9 mouse cellular contexts compared by ENCODE assay signal in the genomic region with DNA sequence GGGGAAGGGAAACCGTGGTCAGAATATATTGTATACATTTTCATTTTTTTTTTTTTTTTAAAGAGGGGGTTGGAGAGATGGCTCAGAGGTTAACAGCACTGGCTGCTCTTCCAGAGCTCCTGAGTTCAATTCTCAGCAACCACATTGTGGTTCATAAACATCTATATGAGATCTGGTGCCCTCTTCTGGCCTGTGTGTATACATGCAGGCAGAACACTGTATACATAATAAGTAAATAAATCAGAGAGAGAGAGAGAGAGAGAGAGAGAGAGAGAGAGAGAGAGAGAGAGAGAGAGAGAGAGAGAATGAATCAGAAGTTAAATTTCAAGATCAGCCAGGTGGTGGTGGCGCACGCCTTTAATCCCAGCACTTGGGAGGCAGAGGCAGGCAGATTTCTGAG. TPM values are rescaled to one million over a fixed set of nuclear protein-coding genes. Genes with fewer than 3 reads are reported as not detected.
DNase-seq lines count a peak whose midpoint lies in the region; ATAC-seq and TF ChIP-seq lines count a peak whose summit lies in the region.
"Not testable (repeated sequence)": the region's sequence is repeated elsewhere in the genome, so short reads cannot be mapped to it uniquely, and the experiment has no call there.
"Had no signal": no experiment of that assay in that cellular context is flagged by ENCODE, and none has a peak within 500 bp of the region (broad histone marks: within the 10 kb centered on the region; RNA-seq: fewer than 3 reads in every experiment).

No protein-coding gene starts in this region.

- H3K27ac ChIP-seq in MEL (ENCODE audit: control insufficient read depth, low read depth, low read length); embryonic facial prominence, embryonic 11.5 days (replicated peaks; ENCODE audit: low read depth, low read length); hindbrain, embryonic 10.5 days; limb, embryonic 11.5 days (replicated peaks; ENCODE audit: low read depth, low read length); thymus, adult 2 months (ENCODE audit: control insufficient read depth, insufficient read depth, low read length): not testable (repeated sequence)

- not testable (repeated sequence) for TF ChIP-seq POLR2A in MEL (IDR thresholded peaks at IDR 0.05; ENCODE audit: control insufficient read depth in 1 of 2, insufficient read depth in 1 of 2, low read depth in 1 of 2, low read length in 2 of 2, poor library complexity in 1 of 2); thymus, adult 2 months (IDR thresholded peaks at IDR 0.05; ENCODE audit: control insufficient read depth, extremely low read depth, insufficient read depth, low read length, poor library complexity)

- DNase-seq in 3134 (ENCODE audit: extremely low read depth, insufficient read length, low spot score) = peak; percentile 56
- peak; percentile 80 for DNase-seq in MEL (ENCODE audit: low read depth, low spot score)
- DNase-seq in c-Kit-negative CD71-positive TER-119-positive erythroid progenitor cells, embryonic 14.5 days (ENCODE audit: low read depth, low spot score) = peak; percentile 31
- peak; percentile 77 for DNase-seq in embryonic facial prominence, embryonic 11.5 days (ENCODE audit: low spot score)
- DNase-seq in hindbrain, embryonic 10.5 days (ENCODE audit: low spot score) = peak; percentile 41
- peak; percentile 63 for DNase-seq in limb, embryonic 11.5 days (ENCODE audit: low spot score)
- DNase-seq in mesoderm, embryonic 11.5 days (ENCODE audit: low read depth, low spot score) = peak; percentile 72
- DNase-seq in thymus, adult 2 months = peak; percentile 47

- not testable (repeated sequence) for H3K79me2 ChIP-seq in MEL (ENCODE audit: control insufficient read depth, insufficient read depth, low read length, poor library complexity)

- not testable (repeated sequence) for H3K4me2 ChIP-seq in embryonic facial prominence, embryonic 11.5 days (ENCODE audit: low read depth, low read length); limb, embryonic 11.5 days (ENCODE audit: low read depth, severe bottlenecking)

- not testable (repeated sequence) for H3K4me3 ChIP-seq in MEL (ENCODE audit: control insufficient read depth in 1 of 2, insufficient read depth in 1 of 2, low read depth in 2 of 2, low read length in 2 of 2); embryonic facial prominence, embryonic 11.5 days (ENCODE audit: low read depth, low read length); hindbrain, embryonic 10.5 days; limb, embryonic 11.5 days (ENCODE audit: low read depth, low read length); thymus, adult 2 months (ENCODE audit: control insufficient read depth, insufficient read depth, low read length)

- not testable (repeated sequence) for ATAC-seq in embryonic facial prominence, embryonic 11.5 days (replicated peaks; ENCODE audit: insufficient number of reproducible peaks, low FRiP score, low TSS enrichment, low read depth); limb, embryonic 11.5 days (ENCODE audit: insufficient number of reproducible peaks, low FRiP score, low TSS enrichment, low read depth)

- H3K27me3 ChIP-seq in MEL (ENCODE audit: control insufficient read depth in 1 of 2, insufficient read depth in 2 of 2, low read length in 2 of 2); thymus, adult 2 months (ENCODE audit: control insufficient read depth, insufficient read depth, low read length): not testable (repeated sequence)
- peaks cover 18% of the 10 kb centered on the region for H3K27me3 ChIP-seq in embryonic facial prominence, embryonic 11.5 days (ENCODE audit: control insufficient read depth, insufficient read depth, low read length)
- H3K27me3 ChIP-seq in hindbrain, embryonic 10.5 days (ENCODE audit: insufficient read depth, poor library complexity, severe bottlenecking) = peaks cover 44% of the 10 kb centered on the region
- peaks cover 26% of the 10 kb centered on the region for H3K27me3 ChIP-seq in limb, embryonic 11.5 days (ENCODE audit: control insufficient read depth, insufficient read depth, low read length)

- not testable (repeated sequence) for TF ChIP-seq EP300 in MEL (IDR thresholded peaks at IDR 0.05; ENCODE audit: low read depth in 1 of 2, low read length in 2 of 2)

- not testable (repeated sequence) for H3K9ac ChIP-seq in MEL (ENCODE audit: control insufficient read depth, low read depth, low read length, poor library complexity, severe bottlenecking); embryonic facial prominence, embryonic 11.5 days (replicated peaks; ENCODE audit: low read length); limb, embryonic 11.5 days (ENCODE audit: low read length)

- H3K36me3 ChIP-seq in MEL (ENCODE audit: control insufficient read depth in 1 of 2, insufficient read depth in 2 of 2, low read length in 2 of 2); embryonic facial prominence, embryonic 11.5 days (replicated peaks; ENCODE audit: control insufficient read depth, insufficient read depth, low read depth, low read length); hindbrain, embryonic 10.5 days; limb, embryonic 11.5 days (ENCODE audit: control insufficient read depth, insufficient read depth, low read length); thymus, adult 2 months (ENCODE audit: control insufficient read depth, insufficient read depth, low read length): not testable (repeated sequence)

- H3K9me3 ChIP-seq in MEL (replicated peaks; ENCODE audit: insufficient read depth, low read length); embryonic facial prominence, embryonic 11.5 days (replicated peaks; ENCODE audit: control insufficient read depth, low read length); hindbrain, embryonic 10.5 days; limb, embryonic 11.5 days (ENCODE audit: control insufficient read depth, low read length): not testable (repeated sequence)

- WGBS in embryonic facial prominence, embryonic 11.5 days = 39% methylated on average over 3 of the region's 3 CpGs
- 35% methylated on average over 3 of the region's 3 CpGs for WGBS in hindbrain, embryonic 10.5 days
- 35% methylated on average over 3 of the region's 3 CpGs for WGBS in limb, embryonic 11.5 days
- WGBS in thymus, adult 2 months = 16% methylated on average over 3 of the region's 3 CpGs

- H3K4me1 ChIP-seq in MEL (ENCODE audit: control insufficient read depth in 1 of 2, insufficient read depth in 2 of 2, low read length in 2 of 2); embryonic facial prominence, embryonic 11.5 days (ENCODE audit: control insufficient read depth, insufficient read depth, low read length); thymus, adult 2 months (replicated peaks; ENCODE audit: control insufficient read depth, insufficient read depth, low read length): not testable (repeated sequence)
- H3K4me1 ChIP-seq in hindbrain, embryonic 10.5 days (replicated peaks) = peaks cover 48% of the 10 kb centered on the region
- H3K4me1 ChIP-seq in limb, embryonic 11.5 days (ENCODE audit: control insufficient read depth, insufficient read depth, low read length) = peaks cover 21% of the 10 kb centered on the region

- peak; percentile 26 to 68 (median 31); a peak in 4 of 6 replicates for TF ChIP-seq CTCF in MEL (IDR thresholded peaks at IDR 0.05 in 2 of 3, conservative IDR thresholded peaks at IDR 0.05 in 1 of 3; ENCODE audit: control insufficient read depth in 1 of 3, insufficient read depth in 1 of 3, low read depth in 2 of 3, low read length in 3 of 3, poor library complexity in 1 of 3, severe bottlenecking in 1 of 3)
- not testable (repeated sequence) for TF ChIP-seq CTCF in thymus, adult 2 months (IDR thresholded peaks at IDR 0.05; ENCODE audit: borderline replicate concordance, control insufficient read depth, extremely low read depth, insufficient read depth, low read length, poor library complexity)

- peak; percentile 65 for TF ChIP-seq RAD21 in MEL (IDR thresholded peaks at IDR 0.05; ENCODE audit: low read depth, low read length)

RNA-seq across cellular contexts. Expression of gene 1700003E16Rik, which starts 3.3 kb away (rescaled TPM):
- 0.15 and 0.23 TPM in 2 replicates for total RNA-seq in MEL (2012; rRNA removed)
- polyA plus RNA-seq in MEL (2012; ENCODE audit: insufficient read depth in 1 of 2, insufficient read length in 2 of 2, low read depth in 1 of 2, low replicate concordance in 2 of 2, missing spikeins in 1 of 2) = under 1 TPM in 1 of 2 experiments, not detected in 1; 0.50 TPM
- 0.97 and 1.4 TPM in 2 replicates for polyA plus RNA-seq in embryonic facial prominence, embryonic 11.5 days (2014; fragmentation: Nextera tagmentation; extraction: Ambion mirVana)
- 3.1 and 6.0 TPM in 2 replicates for polyA plus RNA-seq in hindbrain, embryonic 10.5 days (2016; fragmentation: Nextera tagmentation; extraction: Ambion mirVana)
- 0.58 and 1.1 TPM in 2 replicates for polyA plus RNA-seq in limb, embryonic 11.5 days (2014; fragmentation: Nextera tagmentation; extraction: Ambion mirVana)
- 0.19 and 0.38 TPM in 2 replicates for polyA plus RNA-seq in thymus, adult 2 months (2012; rRNA removed)
- total RNA-seq: megakaryocyte, adult 5-6 weeks had no signal

RNA-seq across cellular contexts. Expression of gene Wdr54, which starts 3.3 kb away (rescaled TPM):
- 3.2 and 3.4 TPM in 2 replicates for total RNA-seq in MEL (2012; rRNA removed)
- polyA plus RNA-seq in MEL (2012; ENCODE audit: insufficient read depth in 1 of 2, insufficient read length in 2 of 2, low read depth in 1 of 2, low replicate concordance in 2 of 2, missing spikeins in 1 of 2) = 1 to 10 TPM in 1 of 2 experiments, not detected in 1; 4.6 TPM
- polyA plus RNA-seq in embryonic facial prominence, embryonic 11.5 days (2014; fragmentation: Nextera tagmentation; extraction: Ambion mirVana) = 10.7 and 11.1 TPM in 2 replicates
- 14.2 and 15.9 TPM in 2 replicates for polyA plus RNA-seq in hindbrain, embryonic 10.5 days (2016; fragmentation: Nextera tagmentation; extraction: Ambion mirVana)
- 11.5 and 13.7 TPM in 2 replicates for polyA plus RNA-seq in limb, embryonic 11.5 days (2014; fragmentation: Nextera tagmentation; extraction: Ambion mirVana)
- 0.80 and 0.89 TPM in 2 replicates for polyA plus RNA-seq in thymus, adult 2 months (2012; rRNA removed)

RNA-seq across cellular contexts. Expression of gene Dctn1, which starts 6.3 kb away (rescaled TPM):
- 21.9 and 23.3 TPM in 2 replicates for total RNA-seq in MEL (2012; rRNA removed)
- polyA plus RNA-seq in MEL (2012; ENCODE audit: insufficient read depth in 1 of 2, insufficient read length in 2 of 2, low read depth in 1 of 2, low replicate concordance in 2 of 2, missing spikeins in 1 of 2) = 10 to 100 TPM in 1 of 2 experiments, not detected in 1; 81.9 TPM
- polyA plus RNA-seq in embryonic facial prominence, embryonic 11.5 days (2014; fragmentation: Nextera tagmentation; extraction: Ambion mirVana) = 67.0 and 73.5 TPM in 2 replicates
- 121 and 140 TPM in 2 replicates for polyA plus RNA-seq in hindbrain, embryonic 10.5 days (2016; fragmentation: Nextera tagmentation; extraction: Ambion mirVana)
- 70.4 and 71.4 TPM in 2 replicates for polyA plus RNA-seq in limb, embryonic 11.5 days (2014; fragmentation: Nextera tagmentation; extraction: Ambion mirVana)
- polyA plus RNA-seq in thymus, adult 2 months (2012; rRNA removed) = 166 and 167 TPM in 2 replicates

RNA-seq across cellular contexts. Expression of gene Rtkn, which starts 24.2 kb away (rescaled TPM):
- total RNA-seq in MEL (2012; rRNA removed) = 5.2 and 5.4 TPM in 2 replicates
- polyA plus RNA-seq in MEL (2012; ENCODE audit: insufficient read depth in 1 of 2, insufficient read length in 2 of 2, low read depth in 1 of 2, low replicate concordance in 2 of 2, missing spikeins in 1 of 2) = 1 to 10 TPM in 1 of 2 experiments, not detected in 1; 8.3 TPM
- 17.7 and 18.3 TPM in 2 replicates for polyA plus RNA-seq in embryonic facial prominence, embryonic 11.5 days (2014; fragmentation: Nextera tagmentation; extraction: Ambion mirVana)
- 40.5 and 46.4 TPM in 2 replicates for polyA plus RNA-seq in hindbrain, embryonic 10.5 days (2016; fragmentation: Nextera tagmentation; extraction: Ambion mirVana)
- polyA plus RNA-seq in limb, embryonic 11.5 days (2014; fragmentation: Nextera tagmentation; extraction: Ambion mirVana) = 29.2 and 30.5 TPM in 2 replicates
- 40.5 and 41.3 TPM in 2 replicates for polyA plus RNA-seq in thymus, adult 2 months (2012; rRNA removed)

RNA-seq across cellular contexts. Expression of gene Ino80b, which starts 34.2 kb away (rescaled TPM):
- total RNA-seq in MEL (2012; rRNA removed) = 25.8 and 30.6 TPM in 2 replicates
- 10 to 100 TPM in 1 of 2 experiments, not detected in 1; 40.9 TPM for polyA plus RNA-seq in MEL (2012; ENCODE audit: insufficient read depth in 1 of 2, insufficient read length in 2 of 2, low read depth in 1 of 2, low replicate concordance in 2 of 2, missing spikeins in 1 of 2)
- 17.5 and 19.5 TPM in 2 replicates for polyA plus RNA-seq in embryonic facial prominence, embryonic 11.5 days (2014; fragmentation: Nextera tagmentation; extraction: Ambion mirVana)
- 19.8 and 22.8 TPM in 2 replicates for polyA plus RNA-seq in hindbrain, embryonic 10.5 days (2016; fragmentation: Nextera tagmentation; extraction: Ambion mirVana)
- 20.8 and 21.7 TPM in 2 replicates for polyA plus RNA-seq in limb, embryonic 11.5 days (2014; fragmentation: Nextera tagmentation; extraction: Ambion mirVana)
- 67.2 and 98.6 TPM in 2 replicates for polyA plus RNA-seq in thymus, adult 2 months (2012; rRNA removed)
